Mouse (Mus musculus): Measurements from ENCODE around the gene Prmt6. TPM values are rescaled to one million over a fixed set of nuclear protein-coding genes. Genes with fewer than 3 reads are reported as not detected.

Gene Prmt6
- 37.7 and 38.8 TPM in 2 replicates for polyA plus RNA-seq (2014; fragmentation: Nextera tagmentation; extraction: Ambion mirVana)

GRCm38 (mm10) chr3:110250839-110251700 lies at the start of gene Prmt6:
Gene Prmt6, minus strand, starts transcription at chr3:110250998.
- DNase-seq (ENCODE audit: low spot score) = peak; percentile 93
- no peaks in the 10 kb centered on the region for H3K27me3 ChIP-seq (ENCODE audit: control insufficient read depth, insufficient read depth, low read length)
- H3K9ac ChIP-seq (replicated peaks; ENCODE audit: low read length) = peak within 1 kb of the TSS; percentile 97
- peak within 1 kb of the TSS; percentile 67 for H3K4me2 ChIP-seq (ENCODE audit: low read depth, low read length)
- H3K36me3 ChIP-seq (replicated peaks; ENCODE audit: control insufficient read depth, insufficient read depth, low read depth, low read length) = no peaks in the 10 kb centered on the region; the same call in 1 of the 2 replicates
- no peaks in the 10 kb centered on the region for H3K4me1 ChIP-seq (ENCODE audit: control insufficient read depth, insufficient read depth, low read length)
- H3K4me3 ChIP-seq (ENCODE audit: low read depth, low read length) = peak within 1 kb of the TSS; percentile 92
- H3K27ac ChIP-seq (replicated peaks; ENCODE audit: low read depth, low read length) = peak within 1 kb of the TSS; percentile 87
- no peaks in the 10 kb centered on the region for H3K9me3 ChIP-seq (replicated peaks; ENCODE audit: control insufficient read depth, low read length)
- WGBS = 19% methylated on average over 38 of the region's 38 CpGs
- peak; percentile 92 for ATAC-seq (replicated peaks; ENCODE audit: insufficient number of reproducible peaks, low FRiP score, low TSS enrichment, low read depth)

GRCm38 (mm10) chr3:110290485-110291045 lies 39.8 kb upstream of the Prmt6 start:
- Histone ChIP-seq H3K27me3 (ENCODE audit: control insufficient read depth, insufficient read depth, low read length) (no peaks in the 10 kb centered on the region), H3K4me1 (ENCODE audit: control insufficient read depth, insufficient read depth, low read length) (no peaks in the 10 kb centered on the region), H3K4me2 (ENCODE audit: low read depth, low read length) (no peak overlapping the region), H3K9ac (replicated peaks; ENCODE audit: low read length) (no peak overlapping the region), H3K36me3 (replicated peaks; ENCODE audit: control insufficient read depth, insufficient read depth, low read depth, low read length) (no peaks in the 10 kb centered on the region), H3K27ac (replicated peaks; ENCODE audit: low read depth, low read length) (no peak overlapping the region), H3K9me3 (replicated peaks; ENCODE audit: control insufficient read depth, low read length) (no peaks in the 10 kb centered on the region), H3K4me3 (ENCODE audit: low read depth, low read length) (no peak overlapping the region)
- DNase-seq (ENCODE audit: low spot score) (peak; percentile 1), ATAC-seq (replicated peaks; ENCODE audit: insufficient number of reproducible peaks, low FRiP score, low TSS enrichment, low read depth) (no peak)
- 61% methylated on average over 8 of the region's 8 CpGs for WGBS

DNA sequence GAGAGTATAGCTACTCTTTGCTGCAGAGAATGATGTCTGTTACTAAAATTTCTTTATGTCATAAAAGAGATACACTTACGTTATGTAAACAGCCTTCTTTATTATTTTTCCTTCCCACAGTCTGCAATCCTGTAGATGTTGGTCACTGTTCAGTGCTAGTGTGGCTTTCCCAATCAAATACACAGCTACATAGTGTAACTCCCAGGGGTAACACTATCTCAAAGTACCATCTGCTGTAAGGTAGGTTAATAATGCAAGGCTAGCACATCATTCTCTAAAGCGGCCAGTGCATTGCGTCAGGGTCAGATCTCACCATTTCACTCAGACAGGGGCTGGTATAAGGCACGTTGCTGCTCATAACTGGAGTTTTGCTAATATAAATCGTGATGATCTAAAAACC lies 31.9 kb upstream of the Prmt6 start:
- H3K27ac ChIP-seq (replicated peaks; ENCODE audit: low read depth, low read length) = no peak overlapping the region
- WGBS = 90% methylated on average over 5 of the region's 5 CpGs
- H3K9me3 ChIP-seq (replicated peaks; ENCODE audit: control insufficient read depth, low read length) = no peaks in the 10 kb centered on the region
- no peak overlapping the region for H3K9ac ChIP-seq (replicated peaks; ENCODE audit: low read length)
- H3K4me2 ChIP-seq (ENCODE audit: low read depth, low read length) = no peak overlapping the region
- no peaks in the 10 kb centered on the region for H3K4me1 ChIP-seq (ENCODE audit: control insufficient read depth, insufficient read depth, low read length)
- DNase-seq (ENCODE audit: low spot score) (no peak), ATAC-seq (replicated peaks; ENCODE audit: insufficient number of reproducible peaks, low FRiP score, low TSS enrichment, low read depth) (no peak)
- no peaks in the 10 kb centered on the region for H3K27me3 ChIP-seq (ENCODE audit: control insufficient read depth, insufficient read depth, low read length)
- no peak overlapping the region for H3K4me3 ChIP-seq (ENCODE audit: low read depth, low read length)
- no peaks in the 10 kb centered on the region for H3K36me3 ChIP-seq (replicated peaks; ENCODE audit: control insufficient read depth, insufficient read depth, low read depth, low read length)

DNA sequence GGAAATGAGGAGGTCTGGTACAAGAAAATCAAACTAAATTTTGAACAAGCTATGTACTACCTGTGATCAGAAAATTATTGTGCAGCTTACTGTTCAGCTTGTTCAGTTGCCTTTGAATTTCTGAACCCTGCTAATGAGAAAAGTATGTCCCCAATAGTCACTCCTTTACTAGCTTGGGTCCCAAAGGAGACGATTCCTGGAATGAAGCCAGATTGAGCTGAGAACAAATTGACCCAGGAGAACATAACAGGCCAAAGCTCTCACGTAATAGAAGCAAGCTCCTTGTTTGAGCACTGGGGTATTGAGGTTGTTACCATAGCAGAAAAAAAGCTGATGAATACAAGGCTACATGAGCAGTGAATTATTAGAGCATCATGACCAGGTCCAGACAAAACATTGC lies 17.0 kb upstream of the Prmt6 start:
- 64% methylated on average over 2 of the region's 2 CpGs for WGBS
- no peaks in the 10 kb centered on the region for H3K27me3 ChIP-seq (ENCODE audit: control insufficient read depth, insufficient read depth, low read length)
- no peak for ATAC-seq (replicated peaks; ENCODE audit: insufficient number of reproducible peaks, low FRiP score, low TSS enrichment, low read depth)

DNA sequence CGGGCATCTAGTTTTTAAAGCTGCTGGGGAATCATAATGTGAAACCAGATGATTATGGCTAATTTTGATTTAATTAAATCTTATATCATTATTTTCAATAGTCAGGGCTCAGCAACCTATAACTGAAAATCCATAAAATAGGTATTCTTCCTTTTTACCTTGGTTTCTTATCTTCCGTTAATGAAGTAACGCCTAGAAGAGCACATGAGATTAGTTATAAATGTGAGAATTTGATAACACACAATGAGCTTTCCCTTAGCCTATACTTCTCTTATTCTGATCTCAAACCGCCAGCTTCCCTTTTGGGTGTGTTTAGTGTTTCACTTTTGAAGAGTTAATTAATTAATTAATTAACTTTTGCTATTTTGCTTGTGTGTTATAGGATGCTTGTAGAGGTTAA lies 2.3 kb upstream of the Prmt6 start:
- H3K4me1 ChIP-seq (ENCODE audit: control insufficient read depth, insufficient read depth, low read length) = no peaks in the 10 kb centered on the region
- DNase-seq (ENCODE audit: low spot score) (no peak), ATAC-seq (replicated peaks; ENCODE audit: insufficient number of reproducible peaks, low FRiP score, low TSS enrichment, low read depth) (no peak)
- no peak overlapping the region for H3K27ac ChIP-seq (replicated peaks; ENCODE audit: low read depth, low read length)
- WGBS = 91% methylated on average over 4 of the region's 4 CpGs
- H3K4me3 ChIP-seq (ENCODE audit: low read depth, low read length) = no peak overlapping the region
- no peaks in the 10 kb centered on the region for H3K27me3 ChIP-seq (ENCODE audit: control insufficient read depth, insufficient read depth, low read length)
- no peak overlapping the region for H3K9ac ChIP-seq (replicated peaks; ENCODE audit: low read length)
- H3K36me3 ChIP-seq (replicated peaks; ENCODE audit: control insufficient read depth, insufficient read depth, low read depth, low read length) = no peaks in the 10 kb centered on the region
- no peaks in the 10 kb centered on the region for H3K9me3 ChIP-seq (replicated peaks; ENCODE audit: control insufficient read depth, low read length)
- no peak overlapping the region for H3K4me2 ChIP-seq (ENCODE audit: low read depth, low read length)

More for the DNA sequence above, 17.0 kb upstream of the Prmt6 start:
- Histone ChIP-seq H3K4me1 (ENCODE audit: control insufficient read depth, insufficient read depth, low read length) (no peaks in the 10 kb centered on the region), H3K4me2 (ENCODE audit: low read depth, low read length) (no peak overlapping the region), H3K9ac (replicated peaks; ENCODE audit: low read length) (no peak overlapping the region), H3K36me3 (replicated peaks; ENCODE audit: control insufficient read depth, insufficient read depth, low read depth, low read length) (no peaks in the 10 kb centered on the region), H3K27ac (replicated peaks; ENCODE audit: low read depth, low read length) (no peak overlapping the region), H3K4me3 (ENCODE audit: low read depth, low read length) (no peak overlapping the region), H3K9me3 (replicated peaks; ENCODE audit: control insufficient read depth, low read length) (no peaks in the 10 kb centered on the region)
- DNase-seq (ENCODE audit: low spot score) = peak; percentile 8

DNA sequence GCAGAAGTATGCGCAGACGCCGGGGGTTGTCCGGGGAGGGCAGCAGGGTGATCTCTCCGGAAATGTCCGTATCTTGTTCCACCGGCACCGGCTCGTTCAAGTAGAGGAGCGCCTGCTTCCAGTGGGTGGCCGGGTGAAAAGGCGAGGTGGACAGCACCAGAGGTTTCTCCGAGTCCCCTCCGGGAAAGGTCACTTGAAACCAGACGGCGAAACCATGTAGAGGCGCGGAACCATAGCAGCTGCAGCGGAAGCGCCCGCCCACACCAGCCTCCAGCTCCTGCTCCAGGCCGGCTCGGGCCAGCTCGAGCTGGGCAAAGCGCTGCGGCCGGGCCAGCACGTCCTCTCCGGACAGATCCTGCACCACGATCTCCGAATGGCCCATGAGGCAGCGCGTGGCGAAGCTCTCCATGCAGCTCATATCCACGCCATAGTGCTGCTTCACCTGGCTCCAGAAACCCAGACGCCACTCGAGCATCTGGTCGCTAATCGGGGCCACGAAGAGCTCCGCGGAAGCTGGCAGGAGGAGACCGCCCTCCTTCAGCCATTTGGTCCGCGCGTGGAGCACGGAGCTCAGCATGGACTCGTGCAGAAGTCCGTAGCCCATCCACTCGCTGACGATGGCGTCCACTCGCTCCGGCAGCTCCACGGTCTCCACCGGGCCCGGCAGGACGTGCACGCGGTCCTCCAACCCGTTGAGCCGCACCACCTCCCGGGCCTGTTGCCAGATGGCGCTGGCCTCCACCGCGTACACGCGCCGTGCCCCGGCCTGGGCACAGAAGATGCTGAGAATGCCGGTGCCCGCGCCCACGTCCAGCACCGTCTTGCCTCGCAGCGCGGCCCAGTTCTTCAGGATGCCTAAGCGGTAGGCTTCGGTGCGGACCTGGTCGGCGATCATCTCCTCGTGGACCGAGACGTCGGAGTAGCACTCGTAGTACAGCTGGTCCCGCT lies 633 bp downstream of the Prmt6 start:
- DNase-seq (ENCODE audit: low spot score) = peak; percentile 74

GRCm38 (mm10) chr3:110236819-110237463 lies 13.9 kb downstream of the Prmt6 start:
- no peak for DNase-seq (ENCODE audit: low spot score)
- Histone ChIP-seq H3K27ac (replicated peaks; ENCODE audit: low read depth, low read length) (no peak overlapping the region), H3K4me2 (ENCODE audit: low read depth, low read length) (no peak overlapping the region), H3K4me1 (ENCODE audit: control insufficient read depth, insufficient read depth, low read length) (no peaks in the 10 kb centered on the region), H3K36me3 (replicated peaks; ENCODE audit: control insufficient read depth, insufficient read depth, low read depth, low read length) (no peaks in the 10 kb centered on the region), H3K4me3 (ENCODE audit: low read depth, low read length) (no peak overlapping the region), H3K27me3 (ENCODE audit: control insufficient read depth, insufficient read depth, low read length) (no peaks in the 10 kb centered on the region), H3K9me3 (replicated peaks; ENCODE audit: control insufficient read depth, low read length) (no peaks in the 10 kb centered on the region), H3K9ac (replicated peaks; ENCODE audit: low read length) (no peak overlapping the region)
- ATAC-seq (replicated peaks; ENCODE audit: insufficient number of reproducible peaks, low FRiP score, low TSS enrichment, low read depth) = no peak
- 83% methylated on average over 1 of the region's 1 CpGs for WGBS

More for the DNA sequence above, 633 bp downstream of the Prmt6 start:
- peak overlapping the region; percentile 92 for H3K4me3 ChIP-seq (ENCODE audit: low read depth, low read length)
- no peaks in the 10 kb centered on the region for H3K4me1 ChIP-seq (ENCODE audit: control insufficient read depth, insufficient read depth, low read length)
- H3K27me3 ChIP-seq (ENCODE audit: control insufficient read depth, insufficient read depth, low read length) = no peaks in the 10 kb centered on the region
- WGBS = under 1% methylated on average over 84 of the region's 89 CpGs
- H3K9me3 ChIP-seq (replicated peaks; ENCODE audit: control insufficient read depth, low read length) = no peaks in the 10 kb centered on the region
- H3K36me3 ChIP-seq (replicated peaks; ENCODE audit: control insufficient read depth, insufficient read depth, low read depth, low read length) = no peaks in the 10 kb centered on the region; the same call in 1 of the 2 replicates
- peak overlapping the region; percentile 87 for H3K27ac ChIP-seq (replicated peaks; ENCODE audit: low read depth, low read length)
- H3K4me2 ChIP-seq (ENCODE audit: low read depth, low read length) = peak overlapping the region; percentile 67
- peak; percentile 89 for ATAC-seq (replicated peaks; ENCODE audit: insufficient number of reproducible peaks, low FRiP score, low TSS enrichment, low read depth)
- peak overlapping the region; percentile 97 for H3K9ac ChIP-seq (replicated peaks; ENCODE audit: low read length)

All from embryonic facial prominence, embryonic 11.5 days (tissue).